Mouse (Mus musculus): ENCODE results near the gene Tunar.

The Tunar gene

GRCm38 (mm10) chr12:105333570-105333969, at the start of gene Tunar:
Gene Tunar (plus strand): TSS chr12:105333870.
- DNase-seq (ENCODE audit: low read depth, low spot score) = no peak

- DNase-seq (ENCODE audit: low read depth, low spot score) = no peak
Observed at GRCm38 (mm10) chr12:105312571-105313035, 21.1 kb upstream of the Tunar start.

DNA sequence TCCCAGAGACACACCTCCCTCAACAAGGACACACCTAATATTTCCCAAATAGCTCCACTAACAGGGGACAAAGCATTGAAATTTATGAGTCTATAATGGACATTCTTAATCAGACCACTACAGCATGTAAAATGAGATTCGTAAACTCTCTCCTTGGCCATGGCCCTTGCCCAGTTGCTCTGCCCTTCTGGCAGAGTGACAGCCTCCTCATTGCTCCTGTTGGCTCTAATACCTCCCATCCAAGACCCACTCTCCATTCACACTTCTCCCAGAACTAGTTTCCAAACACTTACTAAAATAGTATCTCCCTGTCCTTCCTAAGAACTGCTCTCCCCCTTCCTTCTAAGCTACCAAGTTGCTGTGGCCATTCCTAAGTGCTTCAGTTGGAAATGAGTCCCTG, 19.3 kb upstream of the Tunar start:
- DNase-seq (ENCODE audit: low read depth, low spot score) = no peak

DNA sequence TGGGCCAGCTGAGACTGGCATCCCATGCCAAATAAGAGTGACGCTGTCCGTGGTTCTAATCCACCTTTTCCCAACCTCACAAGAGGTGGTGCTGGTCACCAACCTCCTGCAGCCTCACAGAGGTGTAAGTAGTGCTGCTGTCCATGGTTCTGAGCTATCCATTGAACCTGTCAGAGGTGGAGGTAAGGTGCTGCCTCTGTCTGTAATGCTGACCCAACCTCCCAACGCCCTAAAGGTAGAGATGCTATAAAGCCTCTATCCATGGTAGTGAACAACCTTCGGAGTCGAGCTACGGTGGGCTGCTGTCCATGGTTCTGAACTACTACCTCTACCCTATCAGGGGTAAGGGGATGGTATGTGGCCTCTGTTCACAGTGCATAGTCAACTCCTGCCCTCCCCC, 11.5 kb upstream of the Tunar start:
- no peak for DNase-seq (ENCODE audit: low read depth, low spot score)

DNA sequence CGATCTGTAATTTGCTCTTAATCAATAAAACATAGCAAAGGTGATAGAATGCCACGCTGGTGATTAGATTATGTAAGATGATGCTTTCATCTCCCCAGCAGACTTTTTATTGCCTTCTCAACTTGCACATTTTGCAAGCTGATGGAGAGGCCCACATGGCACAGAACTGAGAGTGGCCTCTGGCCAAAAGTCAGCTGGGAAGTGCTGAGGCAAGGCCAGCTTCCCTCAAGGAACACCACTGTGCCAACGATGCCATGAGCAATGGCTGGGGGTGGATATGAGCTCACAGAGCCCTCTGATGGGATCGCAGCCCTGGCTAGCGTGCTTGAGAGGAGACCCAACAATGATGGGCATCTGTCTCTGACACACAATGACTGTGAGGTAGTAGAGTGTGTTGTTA, 6.6 kb upstream of the Tunar start:
- DNase-seq (ENCODE audit: low read depth, low spot score) = no peak

- DNase-seq (ENCODE audit: low read depth, low spot score) = peak; percentile 66
Observed at GRCm38 (mm10) chr12:105328396-105328795, 5.3 kb upstream of the Tunar start.

DNA sequence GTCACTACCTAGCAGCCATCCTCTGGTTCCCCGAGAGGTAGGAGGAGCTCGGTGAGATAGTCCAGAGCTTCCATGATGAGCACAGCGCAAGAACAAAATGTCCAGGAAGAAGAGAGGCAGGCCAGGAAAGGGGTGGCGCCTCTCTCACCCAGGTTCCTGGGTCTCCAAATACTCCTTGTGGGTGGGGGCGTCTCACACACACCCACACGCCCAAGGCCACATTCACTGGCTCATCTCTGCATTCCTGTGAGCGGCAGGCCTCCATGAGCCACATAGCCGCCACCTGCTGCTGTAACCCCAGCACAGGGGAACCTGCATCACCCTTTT, 2.4 kb downstream of the Tunar start:
- no peak for DNase-seq (ENCODE audit: low read depth, low spot score)

- peak; percentile 76 for DNase-seq (ENCODE audit: low read depth, low spot score)
Observed at GRCm38 (mm10) chr12:105336421-105337289, 3.0 kb downstream of the Tunar start.

DNA sequence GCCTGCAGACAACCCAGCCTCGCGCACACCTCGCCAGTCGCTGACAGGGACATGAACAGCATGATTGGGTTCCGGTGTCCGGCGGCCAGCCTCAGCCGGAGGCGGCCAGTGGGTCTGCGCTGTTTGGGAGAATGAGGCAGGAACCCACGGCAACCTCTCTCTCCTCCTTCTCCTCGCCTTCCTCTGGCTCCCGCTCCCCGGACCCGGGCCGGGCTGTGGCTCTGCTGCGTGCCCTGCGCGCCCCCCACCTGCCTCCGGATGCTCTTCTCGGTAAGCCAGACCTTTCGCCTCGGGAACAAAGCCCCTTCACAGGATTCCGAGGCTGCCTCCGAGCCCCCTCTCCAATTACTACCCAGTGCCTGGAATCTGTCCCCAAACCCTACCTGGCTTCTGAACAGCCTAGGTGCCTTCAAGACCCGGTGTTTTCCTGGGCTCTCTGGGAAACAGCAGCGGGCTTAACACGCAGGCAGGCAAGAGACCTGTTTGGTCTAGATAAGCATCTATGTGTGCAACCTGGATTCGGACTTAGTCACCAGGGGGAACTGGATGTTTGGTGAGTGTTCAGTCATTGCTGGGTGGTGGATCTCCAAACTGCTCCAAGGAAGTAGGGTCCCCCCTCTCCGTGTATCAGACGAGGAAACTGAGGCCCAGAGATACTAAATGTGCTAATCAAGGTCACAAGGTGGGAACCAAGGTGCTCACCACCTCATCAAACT, 3.8 kb downstream of the Tunar start:
- DNase-seq (ENCODE audit: low read depth, low spot score) = no peak

GRCm38 (mm10) chr12:105338256-105338977, 4.7 kb downstream of the Tunar start:
- DNase-seq (ENCODE audit: low read depth, low spot score) = no peak

GRCm38 (mm10) chr12:105341523-105341922, 7.9 kb downstream of the Tunar start:
- DNase-seq (ENCODE audit: low read depth, low spot score) = no peak

DNA sequence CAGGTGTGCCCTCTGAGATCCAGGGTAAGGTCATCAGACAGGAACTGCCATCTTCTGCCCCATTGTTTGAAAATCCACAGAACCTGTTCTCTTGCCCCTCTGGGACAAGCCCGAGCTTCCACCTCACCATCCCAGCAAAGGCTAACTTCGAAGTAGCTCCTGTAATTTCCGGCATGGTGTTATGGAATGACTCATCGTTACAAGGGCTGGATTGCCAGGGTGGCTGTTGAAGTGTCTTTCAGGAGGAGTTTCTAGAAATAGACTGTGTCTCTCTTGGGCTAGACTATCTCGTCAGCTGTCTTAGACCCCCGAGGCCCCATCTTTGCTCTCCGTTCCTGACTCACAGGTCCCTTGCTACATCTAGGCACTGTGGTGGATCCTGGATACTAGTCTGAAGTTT, 10.8 kb downstream of the Tunar start:
- DNase-seq (ENCODE audit: low read depth, low spot score) = no peak

GRCm38 (mm10) chr12:105346861-105347260, 13.2 kb downstream of the Tunar start:
- no peak for DNase-seq (ENCODE audit: low read depth, low spot score)

DNA sequence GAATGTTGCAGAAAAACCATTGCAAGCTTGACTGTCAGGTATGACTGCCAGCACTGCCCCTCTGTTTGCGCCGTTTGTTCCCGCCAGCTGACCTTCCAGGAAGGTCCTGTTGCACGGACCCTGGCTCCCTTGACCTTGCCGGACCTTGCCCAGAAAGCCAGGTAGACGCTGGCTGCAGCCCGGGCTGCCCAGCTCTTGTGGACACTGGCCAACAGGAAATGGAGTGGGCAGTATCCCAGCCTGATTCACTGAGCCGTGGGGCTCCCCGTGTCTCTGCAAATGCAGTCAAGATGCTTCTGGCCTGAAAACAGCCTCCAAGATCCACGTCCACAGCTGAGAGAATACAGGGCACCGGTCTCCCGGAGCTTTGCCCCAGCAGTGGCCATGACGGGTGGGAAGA, 13.6 kb downstream of the Tunar start:
- no peak for DNase-seq (ENCODE audit: low read depth, low spot score)

GRCm38 (mm10) chr12:105354266-105354665, 20.6 kb downstream of the Tunar start:
- no peak for DNase-seq (ENCODE audit: low read depth, low spot score)

- no peak for DNase-seq (ENCODE audit: low read depth, low spot score)
Observed at GRCm38 (mm10) chr12:105354772-105355171, 21.1 kb downstream of the Tunar start.

GRCm38 (mm10) chr12:105356781-105357180, 23.1 kb downstream of the Tunar start:
- DNase-seq (ENCODE audit: low read depth, low spot score) = no peak

- DNase-seq (ENCODE audit: low read depth, low spot score) = peak; percentile 12
Observed at GRCm38 (mm10) chr12:105363648-105364047, 30.0 kb downstream of the Tunar start.

GRCm38 (mm10) chr12:105374564-105374963, 40.9 kb downstream of the Tunar start:
- no peak for DNase-seq (ENCODE audit: low read depth, low spot score)

DNA sequence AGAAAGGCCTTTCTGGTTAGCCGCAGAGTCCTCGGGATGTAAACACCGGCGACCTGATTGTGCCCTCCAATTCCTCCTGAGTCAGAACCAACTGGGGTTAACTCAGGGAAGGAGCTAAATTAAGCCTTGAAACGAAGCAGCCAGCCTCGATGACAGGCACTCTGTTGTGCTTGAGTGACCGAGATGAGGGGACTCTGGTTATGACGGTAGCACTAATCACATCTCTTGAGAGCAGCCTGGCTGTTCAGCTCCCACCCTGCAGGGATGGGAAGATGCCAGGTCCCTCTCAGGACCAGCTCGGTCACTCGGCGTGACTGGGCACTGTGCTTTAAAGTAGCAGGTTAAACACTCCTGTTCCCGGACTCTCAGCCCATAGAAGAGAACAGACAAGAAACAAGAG, 43.3 kb downstream of the Tunar start:
- no peak for DNase-seq (ENCODE audit: low read depth, low spot score)

GRCm38 (mm10) chr12:105382733-105383132, 49.1 kb downstream of the Tunar start:
- no peak for DNase-seq (ENCODE audit: low read depth, low spot score)

GRCm38 (mm10) chr12:105394671-105395070, 61.0 kb downstream of the Tunar start:
- DNase-seq (ENCODE audit: low read depth, low spot score) = no peak
